Mouse (Mus musculus) liver, adult 2 months (tissue): ENCODE measurements around the gene Ldlrad3. TPM values are rescaled to one million over a fixed set of nuclear protein-coding genes. Genes with fewer than 3 reads are reported as not detected.

Source experiments
- DNase-seq: peaks from one replicate; pipeline ENCODE4 v3.0.0-alpha.2; 2011; ENCODE audit warnings: low read depth, low spot score; ENCODE audit errors: extremely low read depth
- H3K27ac ChIP-seq: fragments of 200-500 bp; replicated peaks from 2 replicates; pipeline ENCODE4 v1.5.1; 2012; ENCODE audit warnings: low read depth, mild to moderate bottlenecking, control low read depth, inconsistent platforms, low read length; ENCODE audit not compliant: insufficient read depth
- H3K27me3 ChIP-seq: fragments of 200-500 bp; 2 replicates; pipeline ENCODE4 v1.6.1; 2012; ENCODE audit warnings: mild to moderate bottlenecking, moderate library complexity, low read length, inconsistent platforms; ENCODE audit not compliant: control insufficient read depth, insufficient read depth
- H3K36me3 ChIP-seq: fragments of 200-500 bp; 2 replicates; pipeline ENCODE4 v1.6.1; 2012; ENCODE audit warnings: low read length, inconsistent platforms; ENCODE audit not compliant: control insufficient read depth, insufficient read depth
- H3K4me1 ChIP-seq: fragments of 200-500 bp; 2 replicates; pipeline ENCODE4 v1.6.1; 2011; ENCODE audit warnings: low read length; ENCODE audit not compliant: control insufficient read depth, insufficient read depth
- H3K4me3 ChIP-seq: fragments of 200-500 bp; 2 replicates; pipeline ENCODE4 v1.5.1; 2011; ENCODE audit warnings: low read depth, mild to moderate bottlenecking, control low read depth, low read length, moderate library complexity; ENCODE audit not compliant: insufficient read depth
- H3K79me2 ChIP-seq: fragments of 200-500 bp; 2 replicates; pipeline ENCODE4 v1.6.1; 2012; ENCODE audit warnings: inconsistent platforms, mild to moderate bottlenecking, low read length, moderate library complexity; ENCODE audit not compliant: control insufficient read depth, insufficient read depth
- H3K9ac ChIP-seq: fragments of 200-500 bp; 2 replicates; pipeline ENCODE4 v1.6.1; 2012; ENCODE audit warnings: low read depth, mild to moderate bottlenecking, control low read depth, inconsistent platforms, low read length
- CTCF ChIP-seq: fragments of 200-500 bp; IDR thresholded peaks from 2 replicates; pipeline ENCODE4 v1.5.1; 2011; ENCODE audit warnings: low read depth, low read length, control low read depth
- POLR2A ChIP-seq: fragments of 200-500 bp; IDR thresholded peaks from 2 replicates; pipeline ENCODE4 v1.6.1; 2011; ENCODE audit warnings: low read length, control low read depth; ENCODE audit not compliant: insufficient read depth; ENCODE audit errors: extremely low read depth
- WGBS: fragments of 180-500 bp; shearing (Covaris S2); methylation state at CpG from one replicate; pipeline ENCODE4 v1.1.7; 2018; 5-methylcytosine and 5-hydroxymethylcytosine counted together
- polyA plus RNA-seq: library from polyadenylated mRNA; depleted of rRNA; stranded (reverse); fragments of >200 nt; gene quantifications from 2 replicates; pipeline ENCODE4 v1.2.3, GENCODE M21; 2012
- total RNA-seq: library from RNA; depleted of rRNA; stranded (reverse); fragments of >200 nt; gene quantifications from 2 replicates; pipeline ENCODE4 v1.2.3, GENCODE M21; 2014

Gene Ldlrad3
- total and polyA plus RNA-seq, 2 experiments = 2.8 to 4.5 TPM

DNA sequence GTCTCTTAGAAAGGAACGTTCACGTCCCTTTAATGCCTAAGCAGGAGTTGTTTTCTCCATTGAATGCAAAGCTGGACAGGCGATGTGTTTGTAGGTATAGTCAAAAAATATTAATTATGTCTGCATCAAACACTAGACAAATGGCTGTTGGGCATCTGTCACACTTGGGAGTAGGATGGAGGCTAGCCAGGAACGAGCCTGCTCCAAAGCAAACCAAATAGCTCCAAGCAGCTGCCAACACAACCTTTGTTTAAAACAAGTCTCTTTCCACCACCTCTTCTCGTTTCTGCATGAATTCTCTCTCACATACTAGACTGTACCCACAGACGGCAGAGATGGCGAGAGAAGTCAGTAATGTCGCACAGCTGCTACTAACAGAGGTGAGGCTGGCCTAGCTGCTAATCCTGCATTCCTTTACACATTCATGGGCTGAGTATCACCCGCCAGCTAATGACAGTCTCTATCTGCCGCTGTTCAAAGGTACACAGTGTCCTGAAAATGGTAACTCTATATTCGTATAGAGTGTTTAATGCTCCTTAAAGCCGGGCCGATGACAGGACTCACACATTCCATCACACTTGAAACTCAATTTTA is 74.2 kb downstream of the Ldlrad3 start:
- Histone ChIP-seq H3K36me3 (no peaks in the 10 kb centered on the region), H3K79me2 (no peaks in the 10 kb centered on the region), H3K9ac (no peak overlapping the region), H3K4me3 (no peak overlapping the region), H3K4me1 (peaks cover 13% of the 10 kb centered on the region), H3K27ac (no peak overlapping the region), H3K27me3 (no peaks in the 10 kb centered on the region)
- 60% methylated on average over 13 of the region's 13 CpGs for WGBS
- DNase-seq = peak; percentile 72
- TF ChIP-seq CTCF = no peak
- no peak for TF ChIP-seq POLR2A

DNA sequence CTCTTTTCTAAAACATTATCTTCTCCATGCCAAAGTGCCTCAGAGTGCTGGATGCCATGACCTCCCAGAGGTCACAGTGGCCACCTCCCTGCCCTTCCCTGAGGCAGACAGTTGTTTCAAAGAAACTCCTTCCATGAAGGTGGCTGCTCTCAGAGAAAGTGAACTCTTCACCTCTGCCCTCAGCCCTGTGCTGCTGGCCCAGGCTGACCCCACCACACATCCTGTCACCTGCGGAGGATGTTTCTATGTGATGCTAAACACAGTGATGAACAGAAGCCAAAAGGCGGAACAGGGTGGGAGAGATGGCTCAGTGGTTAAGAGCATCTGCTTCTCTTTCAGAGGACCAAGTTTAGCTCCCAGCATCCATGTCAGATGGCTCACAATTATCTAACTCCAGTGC is 75.9 kb downstream of the Ldlrad3 start:
- Histone ChIP-seq H3K4me1 (peaks cover 13% of the 10 kb centered on the region), H3K79me2 (no peaks in the 10 kb centered on the region), H3K36me3 (no peaks in the 10 kb centered on the region), H3K9ac (no peak overlapping the region), H3K27me3 (no peaks in the 10 kb centered on the region), H3K4me3 (no peak overlapping the region), H3K27ac (no peak overlapping the region)
- DNase-seq = no peak
- TF ChIP-seq CTCF (no peak), POLR2A (no peak)
- 92% methylated on average over 2 of the region's 2 CpGs for WGBS

DNA sequence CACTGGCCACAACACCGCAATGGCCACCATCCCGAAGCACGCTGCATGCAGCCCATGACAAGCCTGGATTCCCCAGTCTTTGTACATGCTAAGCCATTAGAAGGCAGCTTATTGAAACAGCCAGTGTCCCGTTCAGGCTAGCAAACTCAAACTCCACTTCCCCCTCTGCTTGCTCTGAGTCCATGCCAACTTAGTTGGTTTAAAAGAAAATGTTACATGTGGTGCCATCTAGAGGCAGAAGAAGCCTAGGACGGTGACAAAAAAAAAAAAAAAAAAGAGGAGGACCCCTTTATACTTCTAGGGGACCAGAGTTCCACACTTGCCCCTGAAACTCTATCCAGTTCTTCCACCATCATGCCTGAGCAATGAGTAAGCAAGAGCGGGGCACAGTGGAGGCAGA is 78.9 kb downstream of the Ldlrad3 start:
- TF ChIP-seq POLR2A = no peak
- no peak for TF ChIP-seq CTCF
- no peak overlapping the region for H3K9ac ChIP-seq
- WGBS = 66% methylated on average over 6 of the region's 6 CpGs
- H3K4me1 ChIP-seq = peaks cover 3% of the 10 kb centered on the region
- no peaks in the 10 kb centered on the region for H3K79me2 ChIP-seq
- DNase-seq = peak; percentile 41
- no peak overlapping the region for H3K4me3 ChIP-seq
- no peaks in the 10 kb centered on the region for H3K36me3 ChIP-seq
- H3K27ac ChIP-seq = no peak overlapping the region
- no peaks in the 10 kb centered on the region for H3K27me3 ChIP-seq

DNA sequence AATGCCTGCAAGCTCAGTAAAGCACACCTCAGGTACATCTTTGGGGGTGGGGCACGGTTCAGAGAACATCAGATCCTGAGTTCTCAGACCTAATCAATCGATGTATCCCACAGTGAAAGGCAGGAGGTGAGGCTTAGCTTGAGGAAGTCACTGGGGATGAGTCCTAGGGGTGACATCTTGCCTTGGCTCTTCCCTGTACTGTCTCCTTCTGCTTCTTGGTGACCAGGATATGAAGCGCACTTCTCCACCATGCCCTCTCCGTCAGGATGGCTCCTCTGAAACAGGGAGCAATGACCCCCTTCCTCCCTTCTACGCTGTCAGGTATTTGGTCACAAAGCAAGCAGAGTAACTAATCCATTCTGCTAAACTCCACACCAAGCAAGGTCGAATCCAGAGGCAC is 79.5 kb downstream of the Ldlrad3 start:
- Histone ChIP-seq H3K4me3 (no peak overlapping the region), H3K4me1 (no peaks in the 10 kb centered on the region), H3K36me3 (no peaks in the 10 kb centered on the region), H3K27me3 (no peaks in the 10 kb centered on the region), H3K79me2 (no peaks in the 10 kb centered on the region), H3K9ac (no peak overlapping the region), H3K27ac (no peak overlapping the region)
- 88% methylated on average over 6 of the region's 6 CpGs for WGBS
- TF ChIP-seq CTCF = no peak
- TF ChIP-seq POLR2A = no peak
- DNase-seq = no peak

DNA sequence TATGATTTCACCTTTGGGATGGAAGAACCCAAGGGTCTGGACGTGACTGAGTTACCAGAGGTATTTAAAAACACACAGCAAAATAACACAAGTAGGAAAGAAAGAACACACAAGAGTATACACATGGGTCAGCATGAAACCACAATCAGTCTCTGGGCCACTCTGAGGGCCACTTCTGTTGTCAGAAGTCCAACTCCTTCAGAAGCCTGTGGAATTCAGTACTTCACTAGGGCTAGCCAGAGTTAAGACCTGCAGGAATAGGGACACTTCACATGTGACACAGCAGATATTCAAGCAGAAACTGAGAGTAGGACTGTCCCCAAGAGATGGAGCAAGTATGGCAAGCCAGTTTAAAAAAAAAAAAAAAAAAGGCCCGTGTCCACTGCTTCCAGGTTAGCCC is 80.7 kb downstream of the Ldlrad3 start:
- Histone ChIP-seq H3K4me1 (no peaks in the 10 kb centered on the region), H3K27me3 (no peaks in the 10 kb centered on the region), H3K36me3 (no peaks in the 10 kb centered on the region), H3K4me3 (no peak overlapping the region), H3K79me2 (no peaks in the 10 kb centered on the region), H3K27ac (no peak overlapping the region), H3K9ac (no peak overlapping the region)
- TF ChIP-seq POLR2A (no peak), CTCF (no peak)
- no peak for DNase-seq
- 80% methylated on average over 2 of the region's 2 CpGs for WGBS

DNA sequence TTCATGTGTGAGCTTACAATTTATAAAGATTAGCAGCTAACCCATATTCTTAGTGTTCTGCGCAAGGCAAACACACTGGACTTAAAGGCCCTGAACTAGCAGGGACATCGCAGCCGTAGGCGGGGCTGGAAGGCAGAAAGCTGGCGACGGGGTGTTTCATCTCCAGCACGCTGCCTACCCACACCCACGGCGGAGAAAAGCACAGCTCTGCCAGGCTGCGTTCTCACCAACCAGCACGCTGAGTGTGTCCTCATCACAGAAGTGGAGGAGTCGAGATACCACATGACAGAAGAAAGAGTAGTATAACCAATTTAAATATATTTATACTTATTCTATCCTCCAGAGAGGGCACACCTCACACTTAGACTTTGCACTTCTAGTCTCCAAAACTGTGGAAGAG is 82.2 kb downstream of the Ldlrad3 start:
- Histone ChIP-seq H3K27ac (no peak overlapping the region), H3K36me3 (no peaks in the 10 kb centered on the region), H3K9ac (no peak overlapping the region), H3K79me2 (no peaks in the 10 kb centered on the region), H3K4me1 (no peaks in the 10 kb centered on the region), H3K27me3 (no peaks in the 10 kb centered on the region), H3K4me3 (no peak overlapping the region)
- TF ChIP-seq CTCF = no peak
- TF ChIP-seq POLR2A = no peak
- no peak for DNase-seq
- WGBS = 92% methylated on average over 12 of the region's 12 CpGs
